Mouse (Mus musculus) retina, postnatal 7 days (tissue): ENCODE measurements around the gene Gm10134.
"Not testable (repeated sequence)": the region's sequence is repeated elsewhere in the genome, so short reads cannot be mapped to it uniquely, and the experiment has no call there.

Experiments
- DNase-seq: peaks from one replicate; pipeline ENCODE4 v3.0.0-alpha.2; 2012; ENCODE audit warnings: low read depth, low spot score

Gm10134 gene

DNA sequence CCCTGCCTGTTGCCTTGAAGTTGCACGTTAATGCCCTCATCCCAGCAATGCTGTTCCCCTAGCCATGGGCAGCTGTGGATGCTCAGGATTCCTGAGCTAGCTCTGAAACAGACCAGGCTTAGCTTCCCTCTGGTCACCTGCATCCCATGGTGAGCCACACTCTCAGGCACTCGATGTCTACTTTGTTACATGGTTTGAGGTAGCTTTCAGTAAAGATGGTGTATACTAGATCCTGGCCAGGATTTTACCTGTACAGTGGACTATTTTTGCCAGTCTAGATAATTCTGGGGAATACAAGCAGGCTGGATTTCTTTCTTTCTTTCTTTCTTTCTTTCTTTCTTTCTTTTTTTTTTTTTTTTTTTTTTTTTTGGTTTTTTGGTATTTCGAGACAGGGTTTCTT, at the start of gene Gm10134:
Gene Gm10134, plus strand, starts transcription at position 301 of the 400 bp plus-strand sequence.
- DNase-seq, result no peak

DNA sequence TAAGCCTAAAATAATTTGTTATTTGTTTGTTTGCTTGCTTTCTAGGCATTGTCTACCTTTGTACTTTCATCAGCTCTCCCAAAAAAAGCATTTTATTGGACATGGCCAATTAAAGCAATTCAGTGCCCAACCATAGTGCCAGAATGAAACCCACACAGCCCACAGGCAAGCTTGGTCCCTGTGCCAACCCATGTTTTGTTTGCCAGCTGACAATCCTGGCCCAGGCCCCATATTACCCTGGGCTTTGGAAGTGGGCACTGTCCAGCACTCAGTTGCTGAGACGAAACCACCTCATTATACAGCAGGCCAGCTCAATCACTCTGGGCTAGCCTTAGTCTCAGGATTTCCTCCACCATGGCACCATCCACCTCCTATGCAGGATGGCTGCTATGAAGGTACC, 49.3 kb upstream of the Gm10134 start:
- no peak for DNase-seq

DNA sequence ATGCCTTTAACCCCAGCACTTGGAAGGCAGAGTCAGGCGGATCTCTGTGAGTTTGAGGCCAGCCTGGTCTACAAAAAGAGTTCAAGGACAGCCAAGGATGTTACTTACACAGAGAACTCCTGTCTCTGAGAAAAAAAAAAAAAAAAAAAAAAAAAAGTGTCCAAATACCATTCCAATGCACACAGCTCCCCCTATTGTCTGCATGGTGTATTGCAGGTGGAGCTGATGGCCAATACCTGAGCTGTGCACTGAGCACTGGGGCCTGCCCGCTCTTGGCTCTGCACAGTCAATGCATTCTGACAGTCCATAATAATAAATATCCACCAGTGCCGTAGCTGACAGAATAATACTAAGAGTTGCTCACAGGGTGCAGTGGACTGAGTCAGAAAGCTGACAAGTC, 42.0 kb upstream of the Gm10134 start:
- DNase-seq, result no peak

DNA sequence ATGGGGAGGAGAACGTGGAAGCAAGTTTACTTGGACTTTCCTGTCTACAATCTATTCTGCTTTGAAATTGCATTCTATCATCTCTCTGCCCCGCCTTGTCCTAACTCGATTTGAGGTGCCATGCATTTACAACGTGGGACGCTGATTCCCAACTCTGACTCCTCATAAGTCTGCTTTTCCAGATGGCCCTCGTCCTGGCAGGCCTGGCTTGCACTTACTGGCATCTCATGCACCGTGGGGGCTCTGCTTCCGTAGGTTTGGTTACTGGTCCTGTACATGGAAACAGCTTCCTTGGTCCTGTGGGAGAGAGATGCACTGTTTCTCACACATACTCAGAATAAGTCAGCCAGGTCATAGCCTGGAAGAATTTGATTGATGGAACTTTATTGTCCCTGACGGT, 41.0 kb upstream of the Gm10134 start:
- no peak for DNase-seq

DNA sequence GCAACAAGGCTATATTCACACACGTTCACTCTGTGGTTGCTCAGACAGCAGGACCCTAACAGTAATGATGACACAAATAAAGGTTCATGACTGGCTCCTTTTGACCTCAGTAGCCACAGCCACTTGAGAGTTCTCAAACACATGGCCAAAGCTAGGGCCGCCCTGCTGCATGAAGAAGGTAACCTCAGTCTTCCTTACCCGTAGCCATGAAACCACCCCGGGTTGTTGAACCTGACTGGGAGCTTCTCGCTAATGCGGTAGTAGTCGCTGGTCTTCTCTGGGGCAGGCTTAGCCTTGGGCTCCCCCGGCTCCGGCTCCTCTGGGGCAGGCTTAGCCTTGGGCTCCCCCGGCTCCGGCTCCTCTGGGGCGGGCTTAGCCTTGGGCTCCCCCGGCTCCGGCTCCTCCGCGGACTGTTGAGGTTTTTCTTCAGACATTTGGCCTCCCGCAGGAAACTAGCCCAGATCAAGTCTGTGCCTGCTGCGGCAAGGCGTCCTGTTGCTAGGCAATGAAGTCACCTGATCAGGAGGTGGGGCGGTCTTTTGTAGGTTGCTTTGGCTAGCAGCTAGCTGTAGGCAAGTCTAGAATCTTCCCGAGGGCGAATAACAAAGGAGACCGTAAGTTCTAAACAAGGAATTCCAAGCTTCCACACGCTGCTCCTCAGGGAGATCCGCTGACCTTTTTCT, 39.9 kb upstream of the Gm10134 start, which contains the start of gene 1700007K13Rik:
Gene 1700007K13Rik, minus strand, starts transcription at position 497 of the 683 bp plus-strand sequence.
- no peak for DNase-seq

DNA sequence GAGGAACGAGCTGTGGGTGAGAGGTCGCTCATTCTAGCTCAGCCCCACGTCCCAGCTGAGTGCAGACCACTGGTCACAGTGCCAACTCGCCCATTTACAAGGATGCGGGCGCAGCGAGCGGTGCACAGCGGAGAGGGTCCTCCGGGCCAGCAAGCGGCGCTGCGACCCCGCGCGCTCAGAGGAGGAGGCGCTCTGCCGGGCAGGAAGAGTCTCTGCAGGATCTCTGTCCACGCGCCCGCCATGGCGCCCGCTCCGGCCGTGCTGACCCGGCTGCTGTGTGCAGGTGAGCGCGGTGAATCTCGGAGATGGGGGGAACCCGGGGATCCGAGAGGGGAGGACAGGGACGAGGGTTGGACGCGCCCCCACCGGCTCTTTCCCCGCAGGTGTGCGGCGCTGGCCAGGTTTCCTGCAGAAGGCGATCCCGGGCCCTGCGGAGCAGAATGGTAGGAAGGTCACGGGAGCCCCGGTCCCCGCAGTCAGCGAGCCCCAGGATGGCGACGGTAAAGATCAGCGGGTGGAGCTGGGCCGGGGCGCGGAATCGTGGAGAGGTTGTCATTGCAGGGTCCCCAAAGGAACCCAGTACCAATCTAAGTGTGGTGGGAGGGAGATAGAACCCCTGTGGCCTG, 37.9 kb upstream of the Gm10134 start, which contains the start of gene Mrps2:
Gene Mrps2, plus strand, starts transcription at position 207 of the 626 bp plus-strand sequence.
- peak; percentile 81 for DNase-seq

DNA sequence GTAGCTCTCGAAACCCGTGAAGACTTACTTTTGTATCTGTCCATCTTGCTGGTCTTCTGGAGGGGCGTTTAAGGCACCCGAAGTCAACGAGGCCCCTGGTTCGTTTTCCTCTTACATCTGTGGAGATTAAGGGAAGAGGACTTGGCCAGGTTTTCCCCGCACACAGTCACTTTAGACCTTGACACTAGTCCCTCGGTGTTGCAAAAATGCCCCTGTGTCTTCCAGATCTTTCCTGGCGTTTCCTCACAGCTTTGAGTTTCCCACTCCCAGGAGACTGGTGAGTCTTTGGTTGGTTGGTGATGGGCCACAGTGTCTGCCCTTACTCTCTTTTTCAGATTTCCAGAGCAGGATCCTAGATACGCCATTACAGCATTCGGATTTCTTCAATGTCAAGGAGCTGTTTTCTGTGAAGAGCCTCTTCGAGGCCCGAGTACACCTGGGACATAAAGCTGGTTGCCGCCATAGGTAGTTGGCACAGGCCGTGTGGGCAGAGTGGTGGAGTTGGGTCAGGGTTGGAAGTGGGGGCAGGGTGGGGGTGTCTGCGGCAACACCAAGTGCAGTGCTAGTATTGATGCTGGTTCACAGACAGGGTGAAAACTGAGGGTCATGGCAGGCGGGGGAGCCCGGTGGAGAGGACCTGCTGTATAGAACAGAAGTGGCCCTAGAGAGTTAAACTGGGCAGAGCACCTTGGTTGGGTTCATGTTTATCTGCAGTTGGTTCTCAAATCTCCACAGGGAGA, 37.2 kb upstream of the Gm10134 start:
- DNase-seq, result no peak

DNA sequence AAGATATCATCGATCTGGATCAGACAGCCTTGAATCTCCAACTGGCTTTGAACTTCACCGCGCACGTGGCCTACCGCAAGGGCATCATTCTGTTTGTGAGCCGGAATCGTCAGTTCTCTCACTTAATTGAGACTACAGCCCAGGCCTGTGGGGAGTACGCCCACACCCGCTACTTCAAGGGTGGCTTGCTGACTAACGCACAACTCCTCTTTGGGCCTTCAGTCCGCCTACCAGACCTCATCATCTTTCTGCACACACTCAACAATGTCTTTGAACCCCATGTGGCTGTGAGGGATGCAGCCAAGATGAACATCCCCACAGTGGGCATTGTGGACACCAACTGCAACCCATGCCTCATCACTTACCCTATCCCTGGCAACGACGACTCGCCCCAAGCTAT, 36.4 kb upstream of the Gm10134 start:
- DNase-seq, result no peak

DNA sequence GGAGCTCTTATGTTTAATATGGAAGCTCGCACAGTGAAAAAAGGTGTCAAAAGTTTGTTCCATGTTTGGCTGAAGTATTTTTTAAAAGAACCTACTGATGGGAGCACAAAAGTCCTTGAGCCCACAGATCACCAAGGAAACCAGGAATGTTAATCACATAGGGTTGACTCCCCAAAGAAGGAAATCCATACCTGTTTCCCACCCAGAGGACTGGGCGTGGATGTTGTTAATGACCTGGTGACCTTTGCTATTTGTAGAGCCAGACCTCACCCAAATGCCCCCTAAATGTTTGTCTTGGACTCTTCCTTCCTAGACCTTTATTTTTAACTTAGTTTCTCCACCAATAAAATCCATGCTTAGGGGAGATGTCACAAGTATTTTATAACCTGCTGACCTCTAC, 35.3 kb upstream of the Gm10134 start:
- DNase-seq, result no peak

DNA sequence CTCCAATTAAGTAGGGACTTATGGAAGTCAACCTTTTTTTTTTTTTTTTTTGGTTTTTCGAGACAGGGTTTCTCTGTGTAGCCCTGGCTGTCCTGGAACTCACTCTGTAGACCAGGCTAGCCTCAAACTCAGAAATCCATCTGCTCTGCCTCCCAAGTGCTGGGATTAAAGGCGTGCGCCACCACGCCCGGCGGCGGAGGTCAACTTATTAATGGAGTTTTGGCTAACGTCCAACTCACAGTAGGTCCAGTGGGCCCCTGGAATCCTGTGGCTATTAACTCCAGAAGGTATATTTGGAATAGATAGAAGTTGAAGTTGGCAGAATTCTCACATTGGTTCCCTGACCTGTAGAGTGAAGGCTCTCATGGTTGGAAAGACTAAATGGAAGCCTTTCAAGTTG, 33.9 kb upstream of the Gm10134 start:
- not testable (repeated sequence) for DNase-seq

DNA sequence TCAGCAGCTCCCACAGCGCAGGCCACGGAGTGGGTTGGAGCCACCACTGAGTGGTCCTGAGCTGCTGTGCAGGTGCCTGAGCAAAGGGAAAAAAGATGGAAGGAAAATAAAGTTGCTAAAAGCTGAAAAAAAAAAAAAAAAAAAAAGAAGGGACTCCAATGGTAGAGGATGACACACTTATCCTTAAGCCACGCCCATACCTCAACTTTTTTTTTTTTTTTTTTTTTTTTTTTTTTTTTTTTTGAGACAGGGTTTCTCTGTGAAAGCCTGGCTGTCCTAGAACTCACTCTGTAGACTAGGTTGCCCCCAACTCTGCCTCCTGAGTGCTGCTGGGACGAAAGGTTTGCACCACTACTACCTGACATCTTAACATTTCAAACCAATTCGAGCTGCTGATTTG, 27.9 kb upstream of the Gm10134 start:
- not testable (repeated sequence) for DNase-seq

DNA sequence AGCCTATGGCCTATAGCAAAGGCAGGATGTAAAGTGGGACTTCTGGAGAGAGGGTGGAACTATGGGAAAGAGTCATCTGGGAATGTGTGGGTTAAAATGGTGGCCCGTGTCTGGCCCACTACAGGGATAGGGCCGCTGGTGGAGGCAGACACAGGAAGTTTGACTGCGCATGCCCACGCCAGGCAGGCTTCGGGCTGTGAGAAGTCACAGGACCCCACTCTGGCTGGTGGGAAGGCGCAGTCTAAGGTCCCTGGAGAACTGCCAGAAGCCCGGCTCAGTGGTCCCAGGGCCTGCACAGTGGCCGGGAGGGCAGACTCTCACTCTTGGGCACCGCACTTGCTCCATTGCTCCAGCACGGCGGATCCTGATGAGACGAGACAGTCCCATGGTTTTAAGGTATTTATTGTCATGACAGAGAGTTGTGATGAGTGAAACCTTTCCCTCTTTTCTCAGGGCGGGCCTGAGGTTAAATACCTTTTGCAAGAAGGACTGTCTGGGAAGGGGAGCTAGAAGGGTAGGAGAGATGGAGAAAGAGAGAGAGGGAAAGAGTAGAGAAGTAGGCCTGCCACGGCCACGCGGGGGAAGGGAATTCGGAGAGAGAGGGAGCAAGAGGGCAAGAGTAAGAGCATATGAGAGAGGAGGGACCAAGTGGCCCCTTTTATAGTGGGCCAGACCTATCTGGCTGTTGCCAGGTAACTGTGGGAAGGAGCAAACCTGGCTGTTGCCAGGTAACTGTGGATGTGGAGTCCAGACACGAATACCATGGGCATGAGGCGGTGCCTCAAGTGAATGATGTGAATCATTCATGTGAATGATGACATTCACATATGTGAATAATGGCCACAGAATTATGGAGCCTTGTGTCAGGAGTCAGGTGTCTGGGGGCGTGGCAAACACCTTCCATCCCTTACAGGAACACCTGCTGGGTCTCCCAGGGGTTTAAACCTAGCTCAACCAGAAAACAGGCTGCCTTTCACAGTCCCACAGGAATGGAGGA, 26.4 kb upstream of the Gm10134 start:
- no peak for DNase-seq

DNA sequence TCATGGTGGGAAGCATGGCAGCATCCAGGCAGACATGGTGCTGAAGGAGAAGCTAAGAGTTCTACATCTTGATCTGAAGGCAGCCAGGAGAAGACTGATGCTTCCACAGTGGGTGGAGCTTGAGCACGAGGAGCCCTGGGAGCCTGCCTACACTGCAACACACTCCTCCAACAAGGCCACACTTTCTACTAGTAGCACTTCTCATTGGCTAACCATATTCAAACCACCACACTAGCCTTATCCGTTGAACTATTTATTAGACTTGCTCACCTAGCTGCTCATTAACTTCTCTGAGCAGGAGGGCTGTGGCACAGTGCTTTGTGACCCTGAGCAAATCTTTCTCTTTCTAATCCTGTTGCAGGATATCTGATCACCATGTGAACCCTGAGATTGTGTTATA, 22.0 kb upstream of the Gm10134 start:
- no peak for DNase-seq

DNA sequence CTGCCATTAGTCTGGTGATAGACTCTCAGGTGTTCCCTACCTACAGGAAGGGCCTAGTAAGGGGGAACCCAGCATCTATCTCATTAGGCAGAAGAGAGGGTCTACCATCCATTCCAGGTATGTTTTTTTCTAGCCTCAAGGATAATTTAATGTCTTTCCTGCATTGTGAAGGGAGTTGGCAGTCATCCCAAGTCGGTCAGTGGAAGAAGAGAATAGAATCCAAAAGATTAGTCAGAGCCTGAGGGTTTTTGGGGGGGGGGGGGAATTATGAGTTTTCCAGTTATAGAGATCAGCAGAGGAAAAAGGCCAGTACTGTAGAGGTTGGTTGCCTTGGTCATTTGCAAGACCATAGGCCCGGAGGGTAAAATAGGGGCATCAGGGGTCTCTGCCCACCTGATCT, 11.4 kb upstream of the Gm10134 start:
- DNase-seq, result no peak

DNA sequence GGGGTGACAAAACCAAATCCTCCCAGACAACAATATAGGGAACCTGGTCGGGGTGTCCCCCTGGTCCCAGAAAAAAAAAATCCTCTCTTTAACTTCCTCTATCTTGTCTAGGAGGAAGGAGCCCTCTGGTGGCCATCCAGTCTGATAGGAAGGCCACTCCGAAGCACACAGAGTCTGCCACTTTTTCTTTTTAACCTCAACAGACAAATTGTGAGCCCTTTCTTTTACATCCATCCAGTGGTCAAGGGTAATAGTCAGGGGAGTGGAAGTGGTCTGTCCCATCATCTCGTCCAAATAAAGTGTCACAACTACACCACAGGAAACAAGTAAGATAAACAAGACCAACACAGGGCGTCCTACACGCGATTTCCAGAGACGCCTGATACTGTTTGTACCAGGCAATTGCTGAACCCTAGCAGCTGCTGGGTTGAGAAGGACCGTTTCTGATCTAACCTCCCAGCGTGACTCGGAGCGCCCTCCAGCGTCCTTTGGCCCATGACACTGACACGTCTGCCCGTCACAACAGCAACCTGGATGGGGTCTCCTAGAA, 10.6 kb upstream of the Gm10134 start:
- no peak for DNase-seq

DNA sequence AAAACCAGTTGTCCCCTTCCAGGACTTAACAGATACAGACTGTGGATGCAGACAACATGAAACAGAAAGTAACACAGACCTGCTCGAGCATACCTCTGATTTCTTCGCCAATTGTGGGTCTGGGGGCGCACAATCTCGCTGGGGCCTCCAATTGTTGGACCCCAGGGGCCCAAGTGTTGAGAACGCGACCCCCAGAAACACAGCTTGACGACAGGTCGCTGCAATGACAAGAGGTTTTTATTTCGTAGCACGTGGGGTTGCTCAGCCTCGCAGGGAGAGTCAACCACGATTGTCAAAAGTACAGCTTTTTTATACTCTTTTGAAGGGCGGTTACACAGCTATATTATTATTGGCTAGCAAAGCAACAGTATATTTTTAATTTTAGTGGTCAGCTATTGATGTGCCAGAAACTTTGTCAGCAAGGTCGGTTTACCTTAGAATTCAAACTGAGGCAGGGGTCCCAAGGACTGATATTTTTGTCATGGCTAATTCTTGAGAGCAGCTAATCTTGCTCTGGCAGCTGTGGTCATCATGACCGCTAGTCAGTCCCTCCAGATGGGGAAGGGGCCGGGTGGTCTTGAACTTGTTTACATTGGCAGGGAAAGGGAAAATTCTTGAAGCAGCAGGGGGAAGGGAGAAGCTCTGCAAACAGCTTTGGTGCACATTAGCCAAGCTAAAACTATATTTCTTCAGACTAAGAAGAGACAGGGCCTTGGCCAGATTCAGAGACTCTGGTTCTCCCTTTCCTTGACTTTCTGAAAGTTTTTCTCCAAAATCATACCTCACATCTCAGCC, 9.9 kb upstream of the Gm10134 start:
- DNase-seq, result no peak

DNA sequence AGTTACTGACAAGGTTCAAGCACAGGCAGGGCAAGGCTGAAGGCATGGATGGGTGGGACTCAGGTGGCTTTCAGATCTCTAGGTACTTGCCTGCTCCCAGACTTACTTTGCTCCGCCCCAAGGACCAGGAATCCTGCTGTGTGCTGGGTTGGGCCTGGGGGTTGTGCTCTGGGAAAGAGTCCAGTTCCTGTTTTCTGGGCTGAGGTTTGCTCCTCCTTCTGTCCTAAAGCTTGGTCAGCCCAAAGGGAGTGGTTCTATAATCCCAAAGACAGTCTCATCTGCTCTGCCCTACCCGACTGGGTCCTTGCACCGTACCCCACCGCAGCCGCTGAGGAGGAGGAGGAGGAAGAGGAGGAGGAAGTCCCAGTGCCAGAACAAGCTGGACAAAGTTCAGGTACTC, 9.2 kb upstream of the Gm10134 start, which contains the start of gene Gbgt1:
Gene Gbgt1, plus strand, starts transcription at position 221 of the 400 bp plus-strand sequence.
- DNase-seq, result no peak

DNA sequence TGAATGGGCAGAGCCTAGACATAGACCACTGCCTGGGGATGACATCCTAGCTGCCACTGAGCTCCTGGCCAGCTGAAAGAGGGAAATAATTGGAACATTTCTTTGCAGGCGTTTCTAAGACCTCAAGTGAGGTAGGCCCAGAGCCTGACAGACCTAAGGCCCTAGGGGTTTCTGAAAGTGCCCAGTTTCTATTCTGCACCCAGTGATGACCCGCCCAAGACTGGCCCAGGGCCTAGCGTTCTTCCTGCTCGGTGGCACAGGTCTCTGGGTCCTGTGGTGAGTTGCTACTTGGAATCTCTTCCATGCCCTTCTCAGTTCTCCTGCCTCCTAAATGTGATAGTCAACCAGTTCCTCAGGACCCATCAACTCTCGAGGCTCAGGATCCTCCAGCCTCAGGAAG, 8.3 kb upstream of the Gm10134 start:
- DNase-seq, result no peak

DNA sequence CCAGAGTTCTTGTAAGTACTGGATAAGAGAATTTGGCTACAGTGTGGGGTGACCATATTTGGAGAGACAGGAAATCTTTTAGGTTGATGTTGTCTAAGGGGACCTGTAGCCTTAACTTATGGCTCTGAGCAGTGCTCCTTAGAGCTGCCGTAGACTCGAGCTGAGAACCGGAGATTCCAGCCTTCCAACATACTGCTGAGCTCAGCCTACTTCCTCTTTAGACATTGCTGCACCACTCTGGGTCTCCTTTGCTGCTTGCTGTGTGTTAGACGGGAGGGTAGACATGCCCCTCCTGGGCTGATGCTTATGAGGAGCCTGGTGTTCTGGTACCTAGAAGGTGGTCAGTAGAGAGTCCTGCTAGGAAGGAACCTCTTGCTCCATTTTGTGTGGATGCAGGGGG, 7.5 kb upstream of the Gm10134 start:
- DNase-seq, result no peak

DNA sequence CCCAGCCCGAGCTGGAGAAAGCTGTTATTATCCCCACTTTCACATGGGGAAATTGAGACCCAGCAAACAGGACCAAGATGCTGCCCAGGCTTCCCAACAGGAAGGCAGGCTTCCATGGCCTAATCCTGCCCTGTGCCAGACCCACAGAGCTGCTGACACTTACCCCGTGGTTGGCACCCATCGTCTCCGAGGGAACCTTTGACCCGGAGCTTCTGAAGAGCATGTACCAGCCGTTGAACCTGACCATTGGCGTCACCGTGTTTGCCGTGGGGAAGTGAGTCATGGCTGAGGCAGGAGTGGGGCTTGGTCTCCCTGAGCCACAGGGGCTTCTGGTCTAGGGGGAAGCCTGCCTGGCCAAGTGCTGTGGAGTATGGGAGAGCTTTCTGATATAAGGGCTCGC, 2.9 kb upstream of the Gm10134 start:
- DNase-seq, result no peak
